Mouse (Mus musculus) thymus, postnatal 4 days (tissue): Measurements from ENCODE around the gene Kcnq5.
"Not testable (repeated sequence)": the region's sequence is repeated elsewhere in the genome, so short reads cannot be mapped to it uniquely, and the experiment has no call there.

ENCODE experiments used
- DNase-seq: peaks from one replicate; pipeline ENCODE4 v3.0.0; 2021

Kcnq5 gene

GRCm38 (mm10) chr1:21622039-21622438 is 339.7 kb downstream of the Kcnq5 start:
- DNase-seq, result no peak

- DNase-seq, result no peak
These were observed 343.0 kb downstream of the Kcnq5 start for GRCm38 (mm10) chr1:21618712-21619111.

- no peak for DNase-seq
These were observed 345.1 kb downstream of the Kcnq5 start for GRCm38 (mm10) chr1:21616666-21617065.

GRCm38 (mm10) chr1:21613933-21614332 is 347.8 kb downstream of the Kcnq5 start:
- DNase-seq, result no peak

- DNase-seq, result no peak
These were observed 357.7 kb downstream of the Kcnq5 start for GRCm38 (mm10) chr1:21604003-21604402.

DNA sequence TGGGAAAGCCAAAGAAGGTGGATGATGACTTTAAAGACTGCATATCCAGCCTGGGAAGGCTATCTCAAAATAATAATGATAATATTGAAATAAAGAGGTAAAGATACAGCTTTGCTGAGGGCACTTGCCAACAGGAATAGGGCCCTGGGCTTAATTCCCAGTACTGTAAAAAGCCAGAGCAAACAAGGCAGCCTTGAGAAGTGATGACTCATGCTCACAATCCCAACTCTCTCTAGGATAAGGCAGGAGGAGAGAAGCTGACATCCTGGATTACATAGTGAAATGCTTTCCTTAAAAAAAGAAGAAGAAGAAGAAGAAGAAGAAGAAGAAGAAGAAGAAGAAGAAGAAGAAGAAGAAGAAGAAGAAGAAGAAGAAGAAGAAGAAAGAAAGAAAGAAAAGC is 359.2 kb downstream of the Kcnq5 start:
- DNase-seq, result no peak

DNA sequence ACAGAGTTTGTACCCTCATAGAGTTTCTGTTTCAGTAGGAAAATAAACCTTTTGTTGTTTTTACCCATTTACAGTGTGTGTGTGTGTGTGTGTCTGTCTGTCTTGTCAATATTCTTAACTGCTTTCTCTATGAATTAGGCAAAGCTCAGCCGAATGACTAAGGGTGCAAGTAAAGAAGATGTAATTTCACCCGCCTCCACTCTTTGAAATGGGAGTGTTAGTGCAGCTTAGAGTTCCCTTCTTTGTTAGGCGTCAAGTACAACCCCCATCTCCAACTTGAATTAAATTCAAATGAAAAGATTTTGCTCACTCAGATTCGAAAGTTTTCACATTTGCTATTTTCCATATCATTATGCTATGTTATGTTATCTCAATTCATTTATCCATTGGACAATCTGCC is 361.1 kb downstream of the Kcnq5 start:
- DNase-seq, result no peak

DNA sequence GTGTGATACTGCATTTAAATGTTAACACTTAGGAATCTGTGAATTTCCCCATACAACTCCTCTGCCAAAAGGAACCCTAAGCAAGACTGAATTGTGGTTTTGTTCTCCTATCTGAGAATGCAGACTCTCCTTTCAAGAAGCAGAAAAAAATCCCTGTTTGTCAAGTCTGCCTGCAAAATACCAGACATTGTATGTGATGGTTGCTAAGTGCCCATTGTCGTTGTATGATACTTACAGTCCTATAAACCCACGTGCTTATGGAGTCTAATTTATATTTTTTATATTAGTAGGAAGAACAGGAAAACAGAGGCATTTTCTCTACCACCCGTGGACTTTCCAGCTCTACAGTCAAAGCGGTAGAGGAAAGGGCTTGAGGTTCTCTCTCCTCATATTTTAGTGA is 367.9 kb downstream of the Kcnq5 start:
- no peak for DNase-seq

GRCm38 (mm10) chr1:21567397-21567796 is 394.3 kb downstream of the Kcnq5 start:
- DNase-seq, result not testable (repeated sequence)

DNA sequence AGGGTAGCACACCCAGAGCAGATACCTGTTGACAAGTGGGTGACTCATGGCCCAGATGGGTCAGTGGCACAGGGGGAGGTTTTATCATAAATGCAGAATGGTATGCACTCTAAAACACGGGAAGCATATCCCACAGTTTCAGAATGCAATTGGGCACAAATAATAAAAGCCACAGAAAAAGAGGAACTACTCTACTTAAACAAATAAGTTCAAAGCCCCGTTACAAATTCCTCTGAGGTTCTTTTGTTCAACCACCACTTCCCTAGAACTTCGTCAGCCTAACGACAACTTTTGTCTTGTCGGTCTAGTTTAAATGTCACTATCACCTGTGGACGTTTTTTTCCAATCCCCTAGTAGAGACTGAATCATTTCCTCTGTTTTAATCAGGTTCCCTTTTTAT is 407.1 kb downstream of the Kcnq5 start:
- DNase-seq, result no peak

- DNase-seq, result no peak
These were observed 409.0 kb downstream of the Kcnq5 start for GRCm38 (mm10) chr1:21552715-21553114.

DNA sequence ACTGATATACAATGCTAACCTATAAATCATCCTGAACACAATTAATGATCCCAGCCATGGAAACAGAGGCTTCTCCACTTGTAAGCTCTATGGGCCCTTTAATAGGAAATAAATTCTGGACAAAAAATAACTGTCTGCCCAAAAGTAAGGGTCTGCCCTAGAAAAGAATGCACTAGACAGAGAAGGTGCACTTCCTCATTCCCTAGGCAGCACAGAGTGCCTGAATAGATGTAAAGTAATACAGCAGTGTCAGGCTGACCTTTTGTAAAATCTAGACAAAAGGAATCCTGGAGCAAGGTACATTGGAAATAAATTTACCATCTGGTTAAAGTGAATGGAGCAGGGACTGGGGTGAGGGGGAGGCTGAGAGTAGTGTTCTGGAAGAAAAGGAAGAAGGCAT is 417.8 kb downstream of the Kcnq5 start:
- DNase-seq, result no peak

DNA sequence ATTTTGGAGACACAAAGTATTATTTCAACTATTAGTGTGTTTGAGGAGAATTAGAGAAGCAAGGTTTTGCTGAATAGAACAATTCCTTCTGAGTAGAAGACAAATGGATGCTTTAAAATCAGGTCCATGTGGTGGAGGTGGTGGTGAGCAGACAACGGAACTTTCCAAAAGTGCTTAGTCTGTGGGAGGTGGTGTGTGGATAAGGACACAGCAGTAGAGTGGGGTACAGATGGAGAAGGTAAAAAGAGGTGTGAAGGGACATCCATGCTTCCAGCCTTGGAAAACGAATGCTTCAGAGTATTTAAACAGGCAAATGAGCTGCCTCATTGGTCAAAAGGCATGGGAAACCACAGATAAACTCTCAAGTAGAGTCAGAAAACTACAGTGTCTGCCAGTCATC is 422.3 kb downstream of the Kcnq5 start:
- DNase-seq, result no peak

- no peak for DNase-seq
These were observed 430.9 kb downstream of the Kcnq5 start for GRCm38 (mm10) chr1:21530823-21531222.

DNA sequence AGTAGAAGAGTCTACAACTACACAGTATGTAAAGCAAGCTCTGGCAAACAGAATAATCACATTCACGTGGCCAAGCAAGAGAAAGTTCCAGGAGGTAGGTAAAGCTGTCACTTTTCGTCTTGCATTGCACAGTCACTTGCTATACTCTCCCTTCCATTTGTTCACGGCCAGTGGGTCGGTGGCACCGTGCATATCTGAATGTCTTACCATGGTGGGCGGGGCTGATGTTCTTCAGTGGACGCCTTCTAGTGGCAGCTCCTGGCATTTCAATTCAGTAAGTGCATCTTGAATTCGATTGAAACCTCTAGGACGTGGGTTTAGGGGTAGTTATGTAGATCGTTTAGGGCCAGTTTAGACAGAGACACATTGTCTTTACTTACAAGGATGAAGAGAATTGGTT is 439.7 kb downstream of the Kcnq5 start:
- peak; percentile 55 for DNase-seq

GRCm38 (mm10) chr1:21521475-21521874 is 440.3 kb downstream of the Kcnq5 start:
- DNase-seq, result no peak

DNA sequence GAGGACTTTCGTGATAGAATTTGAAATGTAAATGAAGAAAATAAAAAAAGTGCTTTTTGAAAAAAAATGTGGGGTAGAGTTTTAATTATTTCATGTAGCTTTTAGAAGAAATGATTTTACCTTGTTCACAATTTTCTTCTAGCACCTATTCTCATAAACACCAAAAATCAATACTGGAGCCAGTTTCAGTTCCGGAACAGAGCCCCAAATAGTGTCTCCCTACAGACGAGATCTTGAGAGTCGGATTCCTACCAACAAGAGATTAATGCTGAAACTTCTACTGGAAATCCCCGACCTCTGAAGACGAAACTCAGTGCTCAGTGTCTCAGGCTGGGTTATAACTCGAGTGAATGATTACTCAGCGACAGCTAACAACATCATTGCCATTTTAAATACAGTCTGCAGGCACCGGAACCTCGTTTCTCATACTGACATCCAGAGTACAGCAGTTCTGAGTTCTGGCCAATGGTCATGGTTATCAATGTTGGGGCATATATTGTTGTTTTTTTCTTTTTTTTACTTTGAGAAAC is 441.6 kb downstream of the Kcnq5 start:
- DNase-seq, result no peak

DNA sequence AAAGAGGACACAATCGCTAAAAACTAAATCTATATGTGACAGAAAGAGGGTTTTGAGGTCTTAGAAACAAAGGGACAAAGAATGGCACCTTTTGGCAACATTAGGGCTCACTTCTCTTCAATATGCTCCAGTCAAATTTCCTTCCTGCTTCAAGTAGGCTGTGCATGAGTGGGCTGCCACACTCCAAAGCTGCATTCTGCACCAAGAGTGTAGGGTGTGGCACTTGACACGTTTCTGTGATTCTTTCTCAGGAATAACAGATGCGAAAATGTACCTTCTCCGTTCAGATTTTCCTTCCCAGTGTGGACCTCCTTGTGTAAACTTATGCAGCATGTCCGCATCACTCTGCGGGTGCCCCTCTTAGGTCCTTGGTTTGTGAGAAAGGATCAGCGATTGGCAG is 455.1 kb downstream of the Kcnq5 start:
- no peak for DNase-seq

DNA sequence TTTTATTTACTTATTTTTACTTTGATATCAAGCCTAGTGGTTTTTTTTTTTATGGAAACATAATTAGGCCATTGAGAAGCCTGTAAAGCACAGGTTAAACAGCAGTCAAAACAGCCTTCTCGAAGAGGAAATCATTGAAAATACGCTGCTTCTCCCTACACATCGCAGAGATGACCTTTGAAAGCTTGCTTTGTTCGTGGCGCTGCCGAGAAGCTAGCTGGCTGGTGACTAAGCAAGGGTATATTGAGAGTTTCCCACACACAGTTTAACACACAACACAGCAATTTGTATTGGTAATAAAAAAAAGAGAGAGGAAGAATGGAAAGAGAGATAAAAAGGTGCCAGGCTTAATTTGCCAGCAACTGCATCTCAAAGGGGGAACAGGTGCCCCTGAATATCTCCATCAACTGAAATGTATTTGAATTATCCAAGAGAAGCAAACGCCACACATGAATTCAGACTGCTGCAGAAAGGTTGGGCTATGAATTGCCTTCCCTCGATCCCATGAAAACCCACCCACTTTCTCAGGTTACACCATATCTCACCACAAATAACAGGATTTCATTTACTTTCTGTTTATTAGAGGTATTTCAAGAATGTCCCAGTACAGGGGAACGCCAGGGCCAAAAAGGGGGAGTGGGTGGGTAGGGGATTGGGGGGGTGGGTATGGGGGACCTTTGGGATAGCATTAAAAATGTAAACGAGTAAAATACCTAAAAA is 461.8 kb downstream of the Kcnq5 start:
- no peak for DNase-seq

- no peak for DNase-seq
These were observed 465.4 kb downstream of the Kcnq5 start for GRCm38 (mm10) chr1:21496307-21496706.

- no peak for DNase-seq
These were observed 473.1 kb downstream of the Kcnq5 start for GRCm38 (mm10) chr1:21488645-21489044.

DNA sequence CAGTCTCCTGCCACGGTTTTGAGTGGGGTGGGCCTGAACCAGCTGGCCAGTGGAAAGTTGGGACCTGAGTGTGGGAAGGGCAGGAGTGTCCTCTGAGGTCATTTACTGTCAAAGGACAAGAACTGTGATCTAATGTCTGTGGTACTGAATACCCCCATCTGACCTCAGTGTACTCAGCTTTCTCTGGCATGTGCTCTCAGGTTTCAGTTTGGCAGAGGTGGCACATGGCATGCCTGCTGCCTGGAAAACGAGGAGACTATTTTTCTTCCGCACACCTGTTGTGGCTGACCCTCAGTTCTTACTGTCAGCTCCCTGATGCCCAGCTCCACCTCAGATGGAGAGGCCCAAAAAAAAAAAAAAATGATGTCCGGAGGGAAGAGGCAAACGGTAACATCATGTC is 475.5 kb downstream of the Kcnq5 start:
- DNase-seq, result no peak

GRCm38 (mm10) chr1:21469311-21469710 is 492.4 kb downstream of the Kcnq5 start:
- peak; percentile 62 for DNase-seq

- no peak for DNase-seq
These were observed 495.3 kb downstream of the Kcnq5 start for GRCm38 (mm10) chr1:21466431-21466830.
